Mouse (Mus musculus) forebrain, embryonic 15.5 days (tissue): ENCODE data around the gene Gm11549. TPM values are rescaled to one million over a fixed set of nuclear protein-coding genes. Genes with fewer than 3 reads are reported as not detected.

Experiments
- ATAC-seq: fragments of 200-750 bp; cut with Nextera tagmentation; replicated peaks from 2 replicates; pipeline ENCODE4 v1.8.0; 2017; ENCODE audit warnings: mild to moderate bottlenecking, moderate TSS enrichment, moderate library complexity
- H3K27ac ChIP-seq: fragments of 300-500 bp; sonication (generic); replicated peaks from 2 replicates; pipeline ENCODE4 v1.5.1; 2015; ENCODE audit warnings: mild to moderate bottlenecking, inconsistent platforms
- H3K27me3 ChIP-seq: fragments of 300-500 bp; sonication (generic); 2 replicates; pipeline ENCODE4 v1.6.1; 2015; ENCODE audit warnings: inconsistent platforms
- H3K36me3 ChIP-seq: fragments of 300-500 bp; sonication (generic); 2 replicates; pipeline ENCODE4 v1.6.1; 2015; ENCODE audit warnings: mild to moderate bottlenecking, inconsistent platforms
- H3K4me1 ChIP-seq: fragments of 300-500 bp; sonication (generic); 2 replicates; pipeline ENCODE4 v1.6.1; 2015; ENCODE audit warnings: inconsistent platforms
- H3K4me2 ChIP-seq: fragments of 300-500 bp; sonication (generic); replicated peaks from 2 replicates; pipeline ENCODE4 v1.6.1; 2015; ENCODE audit warnings: mild to moderate bottlenecking, inconsistent platforms
- H3K4me3 ChIP-seq: fragments of 300-500 bp; sonication (generic); 2 replicates; pipeline ENCODE4 v1.5.1; 2015; ENCODE audit warnings: mild to moderate bottlenecking, inconsistent platforms
- H3K9ac ChIP-seq: fragments of 300-500 bp; sonication (generic); replicated peaks from 2 replicates; pipeline ENCODE4 v1.6.1; 2015; ENCODE audit warnings: mild to moderate bottlenecking, inconsistent platforms
- H3K9me3 ChIP-seq: fragments of 300-500 bp; sonication (generic); 2 replicates; pipeline ENCODE4 v1.6.1; 2016; ENCODE audit warnings: inconsistent platforms
- WGBS: fragments of 180-500 bp; shearing (Covaris S2); methylation state at CpG from one replicate; pipeline ENCODE4 v1.1.7; 2015; ENCODE audit warnings: mixed read lengths; 5-methylcytosine and 5-hydroxymethylcytosine counted together
- microRNA-seq: library from miRNA; unstranded; fragments of <30 nt; microRNA quantifications from one replicate; pipeline ENCODE4, GENCODE M21; 2016
- polyA plus RNA-seq: library from polyadenylated mRNA; unstranded; fragments of >200 nt; fragmentation: Nextera tagmentation; extraction: Ambion mirVana; gene quantifications from 2 replicates; pipeline ENCODE4 v1.2.1, GENCODE M21; 2015

Gm11549 gene
- polyA plus RNA-seq, 1 experiment from 2014 or later = 0.36 TPM

DNA sequence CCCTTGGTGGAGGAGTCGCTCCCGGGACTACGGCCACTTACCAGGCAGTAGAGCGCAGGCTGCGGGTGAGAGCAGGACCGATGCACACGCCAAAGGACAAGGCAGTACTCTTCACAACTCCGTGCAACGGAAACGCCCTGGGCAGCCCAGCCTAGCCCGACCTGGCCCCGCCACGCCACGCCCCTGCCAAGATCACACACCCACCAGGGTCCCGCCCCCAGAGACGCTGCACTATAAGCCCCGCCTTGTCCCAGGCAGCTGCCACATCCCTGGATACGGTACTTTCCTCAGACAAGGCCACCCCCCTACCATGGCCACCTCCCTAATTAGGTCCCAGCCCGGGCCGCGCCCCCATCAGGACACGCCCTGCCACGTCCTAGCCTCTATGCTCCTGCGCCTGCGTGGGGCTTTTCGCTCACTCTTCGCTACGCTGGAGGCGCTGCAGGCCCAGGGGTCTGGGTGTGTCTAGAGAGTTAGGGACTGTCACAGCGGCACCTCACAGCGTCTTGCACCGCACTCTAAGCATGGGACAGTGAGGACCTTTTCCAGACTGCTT, 46.0 kb downstream of the Gm11549 start, which contains the start of the genes Anxa5 and 1810062G17Rik:
Gene Anxa5 (minus strand): TSS at position 363 of the 556 bp plus-strand sequence.
Gene 1810062G17Rik (plus strand): TSS at position 406 of the 556 bp plus-strand sequence.
- H3K9ac ChIP-seq = peak within 1 kb of the TSS; percentile 47
- no peaks in the 10 kb centered on the region for H3K27me3 ChIP-seq
- ATAC-seq = peak; percentile 97
- H3K4me1 ChIP-seq = peaks cover 12% of the 10 kb centered on the region
- H3K9me3 ChIP-seq = no peaks in the 10 kb centered on the region
- WGBS = under 1% methylated on average over 32 of the region's 32 CpGs
- H3K27ac ChIP-seq = no peak within 1 kb of the TSS; the same call in 1 of the 2 replicates
- no peaks in the 10 kb centered on the region for H3K36me3 ChIP-seq
- peak within 1 kb of the TSS; percentile 61 for H3K4me3 ChIP-seq
- peak within 1 kb of the TSS; percentile 77 for H3K4me2 ChIP-seq

DNA sequence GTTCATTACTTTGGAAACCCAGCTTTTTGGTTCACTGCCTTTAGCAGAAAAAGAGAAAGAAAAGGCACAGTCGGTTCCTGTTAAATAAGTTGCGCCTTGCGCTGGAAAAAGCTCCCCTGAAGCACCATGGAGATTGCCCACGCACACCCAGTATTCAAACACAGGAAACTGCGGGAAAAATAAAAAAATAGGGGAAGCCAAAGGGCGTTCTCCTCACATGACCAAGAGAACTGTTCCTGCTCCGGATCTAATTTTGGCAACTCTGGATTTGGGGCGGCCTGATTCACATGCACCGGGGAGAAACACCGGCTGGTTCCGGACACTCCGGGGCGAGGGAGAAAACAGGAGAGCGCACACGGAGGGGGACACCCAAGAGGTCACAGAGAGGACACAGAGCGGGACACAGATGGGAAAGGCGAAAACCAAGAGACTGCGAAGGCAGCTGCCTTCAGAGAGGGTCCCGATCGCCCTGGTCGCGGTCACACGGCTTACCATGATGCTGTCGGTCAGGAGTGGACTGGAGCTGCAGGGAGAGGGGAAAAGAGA, 46.6 kb downstream of the Gm11549 start:
- no peak; the same call in 1 of the 2 replicates for ATAC-seq
- H3K27ac ChIP-seq = no peak overlapping the region; the same call in 1 of the 2 replicates

DNA sequence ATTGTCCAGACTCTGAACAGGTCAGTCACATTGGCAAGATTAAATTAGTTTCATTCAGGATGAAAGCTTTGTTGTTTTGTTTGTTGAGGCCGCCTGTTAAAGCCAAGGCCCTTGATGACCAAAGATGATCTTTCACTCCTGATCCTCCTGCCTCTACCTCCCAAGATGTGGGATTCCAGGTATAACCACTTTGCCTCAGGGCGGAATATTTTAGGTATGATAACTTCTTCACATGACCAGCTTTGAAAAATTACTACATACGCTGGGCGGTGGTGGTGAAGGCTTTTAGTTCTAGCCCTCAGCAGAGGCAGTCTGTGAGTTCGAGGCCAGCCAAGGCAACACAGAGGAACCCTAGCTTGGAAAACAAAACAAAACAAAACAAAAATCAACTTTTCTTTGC, 47.2 kb downstream of the Gm11549 start:
- Histone ChIP-seq H3K4me2 (peak overlapping the region; percentile 77; the same call in 1 of the 2 replicates), H3K4me3 (no peak overlapping the region), H3K4me1 (peaks cover 12% of the 10 kb centered on the region)

More for the DNA sequence above, 46.6 kb downstream of the Gm11549 start:
- Histone ChIP-seq H3K27me3 (no peaks in the 10 kb centered on the region), H3K9ac (peak overlapping the region; percentile 47), H3K9me3 (no peaks in the 10 kb centered on the region), H3K4me2 (peak overlapping the region; percentile 77), H3K4me3 (peak overlapping the region; percentile 61), H3K36me3 (no peaks in the 10 kb centered on the region), H3K4me1 (peaks cover 12% of the 10 kb centered on the region)
- 4% methylated on average over 24 of the region's 24 CpGs for WGBS

DNA sequence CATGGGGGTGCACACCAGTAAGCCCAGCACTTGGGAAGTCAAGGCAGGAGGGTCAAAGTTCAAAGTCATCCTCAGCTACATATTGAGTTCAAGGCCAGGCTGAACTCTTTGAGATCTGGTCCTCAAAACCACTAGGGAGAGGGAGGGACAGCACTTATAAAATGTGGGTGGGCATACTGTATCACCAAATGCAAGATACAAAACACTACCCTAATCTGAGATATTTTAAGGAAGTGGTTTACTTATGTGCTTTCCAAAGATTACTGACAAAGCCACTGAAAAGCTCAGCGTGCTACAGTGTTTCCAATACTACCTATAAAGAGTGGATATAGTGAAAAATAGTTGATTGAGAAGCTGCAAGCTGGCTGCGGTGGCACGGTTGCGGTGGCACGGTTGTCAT, 48.4 kb downstream of the Gm11549 start:
- no peaks in the 10 kb centered on the region for H3K36me3 ChIP-seq
- H3K4me1 ChIP-seq = peaks cover 12% of the 10 kb centered on the region
- H3K9me3 ChIP-seq = no peaks in the 10 kb centered on the region
- H3K27me3 ChIP-seq = no peaks in the 10 kb centered on the region
- ATAC-seq = no peak
- H3K4me3 ChIP-seq = no peak overlapping the region
- no peak overlapping the region for H3K4me2 ChIP-seq
- no peak overlapping the region for H3K9ac ChIP-seq
- 94% methylated on average over 5 of the region's 5 CpGs for WGBS
- H3K27ac ChIP-seq = no peak overlapping the region

More for the DNA sequence above, 47.2 kb downstream of the Gm11549 start:
- H3K27ac ChIP-seq = no peak overlapping the region
- WGBS = 74% methylated on average over 5 of the region's 5 CpGs
- no peak for ATAC-seq
- no peaks in the 10 kb centered on the region for H3K9me3 ChIP-seq
- no peaks in the 10 kb centered on the region for H3K36me3 ChIP-seq
- H3K27me3 ChIP-seq = no peaks in the 10 kb centered on the region
- H3K9ac ChIP-seq = no peak overlapping the region

DNA sequence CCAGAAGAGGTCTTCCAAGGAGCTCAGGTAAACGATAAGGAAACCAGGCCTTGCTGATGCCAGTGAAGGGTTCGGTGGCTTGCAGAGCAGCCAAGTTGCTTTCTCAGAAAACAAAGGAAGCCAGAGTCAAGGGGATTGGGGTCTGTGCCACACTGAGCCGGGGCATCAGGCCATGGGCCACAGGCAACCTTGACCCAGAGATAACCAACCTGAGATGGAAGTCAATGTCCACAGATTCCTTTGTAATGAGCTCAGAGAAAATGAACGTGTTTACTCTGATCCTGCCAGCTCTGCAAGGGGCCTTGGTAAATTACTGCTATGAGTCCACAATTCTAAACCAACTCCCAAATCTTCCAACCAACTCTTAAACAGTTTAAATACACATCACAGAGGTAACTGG, 49.8 kb downstream of the Gm11549 start:
- H3K9ac ChIP-seq = no peak overlapping the region
- no peak overlapping the region for H3K27ac ChIP-seq
- H3K4me3 ChIP-seq = no peak overlapping the region
- H3K36me3 ChIP-seq = no peaks in the 10 kb centered on the region
- H3K4me2 ChIP-seq = no peak overlapping the region
- ATAC-seq = no peak
- WGBS = 75% methylated on average over 4 of the region's 4 CpGs
- no peaks in the 10 kb centered on the region for H3K27me3 ChIP-seq
- H3K9me3 ChIP-seq = no peaks in the 10 kb centered on the region
- peaks cover 12% of the 10 kb centered on the region for H3K4me1 ChIP-seq

DNA sequence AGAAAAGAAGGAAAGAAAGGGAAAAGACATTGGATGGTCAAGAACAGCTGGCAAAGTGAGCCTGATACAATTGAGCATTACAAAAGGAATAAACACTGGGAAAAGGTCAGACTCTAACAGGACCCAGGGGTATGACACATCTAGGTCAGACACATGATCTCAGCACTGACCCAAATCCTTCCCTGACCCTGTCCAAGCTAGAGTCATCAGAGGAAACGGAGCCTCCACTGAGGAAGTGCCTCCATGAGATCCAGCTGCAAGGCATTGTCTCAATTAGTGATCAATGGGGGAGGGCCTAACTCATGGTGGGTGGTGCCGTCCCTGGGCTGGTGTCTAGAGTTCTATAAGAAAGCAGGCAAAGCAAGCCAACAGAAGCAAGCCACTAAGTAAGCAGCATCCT, 52.7 kb downstream of the Gm11549 start:
- H3K27ac ChIP-seq = no peak overlapping the region
- H3K4me3 ChIP-seq = no peak overlapping the region
- H3K4me2 ChIP-seq = no peak overlapping the region
- 54% methylated on average over 2 of the region's 2 CpGs for WGBS
- H3K9ac ChIP-seq = no peak overlapping the region
- ATAC-seq = no peak
- no peaks in the 10 kb centered on the region for H3K27me3 ChIP-seq
- no peaks in the 10 kb centered on the region for H3K36me3 ChIP-seq
- H3K9me3 ChIP-seq = no peaks in the 10 kb centered on the region
- no peaks in the 10 kb centered on the region for H3K4me1 ChIP-seq

DNA sequence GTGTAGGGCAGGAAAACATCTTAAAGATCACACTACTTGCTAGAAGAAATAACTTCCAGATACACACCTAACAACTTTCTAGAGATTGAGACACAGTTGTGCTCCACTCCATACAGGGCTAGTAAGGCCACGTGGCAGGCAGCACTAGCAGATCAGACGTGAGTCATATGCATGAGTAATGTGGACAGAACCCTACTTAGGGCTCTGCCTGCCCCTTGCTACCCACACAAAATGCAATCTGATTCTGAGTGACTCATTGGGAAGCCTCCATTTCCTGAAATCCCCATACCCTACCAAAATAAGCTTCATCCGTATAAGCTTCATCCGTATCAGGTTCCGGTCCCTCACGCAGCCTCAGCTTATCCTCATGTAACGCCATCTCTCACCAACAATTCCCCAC, 54.0 kb downstream of the Gm11549 start:
- Histone ChIP-seq H3K9ac (no peak overlapping the region), H3K9me3 (no peaks in the 10 kb centered on the region), H3K36me3 (no peaks in the 10 kb centered on the region), H3K27ac (no peak overlapping the region), H3K27me3 (no peaks in the 10 kb centered on the region), H3K4me2 (no peak overlapping the region), H3K4me1 (no peaks in the 10 kb centered on the region), H3K4me3 (no peak overlapping the region)
- 93% methylated on average over 7 of the region's 7 CpGs for WGBS
- no peak for ATAC-seq

DNA sequence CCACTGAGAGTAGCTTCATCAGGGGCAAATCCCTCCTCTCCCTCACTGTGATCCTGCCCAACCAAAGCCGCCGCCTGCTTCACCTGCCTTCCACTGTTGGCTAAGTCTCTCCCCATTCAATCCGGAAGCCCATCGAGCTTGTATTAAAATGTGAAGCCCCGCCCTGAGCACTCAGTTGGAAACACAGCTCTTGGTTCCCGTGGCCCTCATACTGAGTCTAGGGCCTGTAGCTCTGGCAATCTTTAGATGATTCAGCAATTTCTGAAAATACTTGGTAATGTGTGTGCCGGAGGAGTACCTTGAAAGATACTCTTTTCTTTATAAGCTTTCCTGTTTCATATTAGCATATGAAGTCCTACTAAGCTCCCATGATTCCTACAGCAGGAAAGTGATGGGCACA, 56.1 kb downstream of the Gm11549 start:
- Histone ChIP-seq H3K9me3 (no peaks in the 10 kb centered on the region), H3K27me3 (no peaks in the 10 kb centered on the region), H3K4me2 (no peak overlapping the region), H3K36me3 (no peaks in the 10 kb centered on the region), H3K4me1 (no peaks in the 10 kb centered on the region), H3K27ac (no peak overlapping the region), H3K9ac (no peak overlapping the region), H3K4me3 (no peak overlapping the region)
- 65% methylated on average over 7 of the region's 7 CpGs for WGBS
- no peak for ATAC-seq

Small RNAs within 50 kb of the gene (microRNA-seq; reads per million reads assigned to microRNA genes)
- not detected for gene Mir7009

Other genes starting within 250 kb of the Gm11549 start
- gene Anxa5, start 45.9 kb downstream of the Gm11549 start, polyA plus RNA-seq = 51.5 and 56.2 TPM in 2 replicates
- 0.20 TPM in 1 of 2 replicates, not detected in the other for gene 1810062G17Rik, start 45.9 kb downstream of the Gm11549 start, polyA plus RNA-seq
- gene Exosc9, start 30.8 kb upstream of the Gm11549 start, polyA plus RNA-seq = 84.6 and 86.7 TPM in 2 replicates
- 90.1 and 101 TPM in 2 replicates for gene Ccna2, start 50.3 kb upstream of the Gm11549 start, polyA plus RNA-seq
- gene Bbs7, start 91.7 kb upstream of the Gm11549 start, polyA plus RNA-seq = 19.8 and 20.1 TPM in 2 replicates
- 4.0 and 5.5 TPM in 2 replicates for gene Trpc3, start 168.4 kb upstream of the Gm11549 start, polyA plus RNA-seq